Mouse (Mus musculus) hindbrain, embryonic 14.5 days (tissue): ENCODE measurements around the gene Fam193b. TPM values are rescaled to one million over a fixed set of nuclear protein-coding genes. Genes with fewer than 3 reads are reported as not detected.

Experiments used
- ATAC-seq: fragments of 200-750 bp; cut with Nextera tagmentation; 2 replicates; pipeline ENCODE4 v1.8.0; 2017; ENCODE audit warnings: moderate number of reproducible peaks, mild to moderate bottlenecking, moderate TSS enrichment, moderate library complexity; ENCODE audit not compliant: low FRiP score
- DNase-seq: peaks from one replicate; pipeline ENCODE4 v3.0.0-alpha.2; 2015; ENCODE audit warnings: low spot score
- H3K27ac ChIP-seq: fragments of 300-500 bp; sonication (generic); 2 replicates; pipeline ENCODE4 v1.5.1; 2014; ENCODE audit warnings: mild to moderate bottlenecking, moderate library complexity
- H3K27me3 ChIP-seq: fragments of 300-500 bp; sonication (generic); 2 replicates; pipeline ENCODE4 v1.6.1; 2014; ENCODE audit warnings: mild to moderate bottlenecking, low read length, mixed read lengths; ENCODE audit not compliant: control insufficient read depth, insufficient read depth
- H3K36me3 ChIP-seq: fragments of 300-500 bp; sonication (generic); replicated peaks from 2 replicates; pipeline ENCODE4 v1.6.1; 2014; ENCODE audit not compliant: control insufficient read depth, insufficient read depth
- H3K4me1 ChIP-seq: fragments of 300-500 bp; sonication (generic); replicated peaks from 2 replicates; pipeline ENCODE4 v1.6.1; 2014; ENCODE audit warnings: antibody characterized with exemption, low read length, mixed read lengths; ENCODE audit not compliant: control insufficient read depth, insufficient read depth
- H3K4me2 ChIP-seq: fragments of 300-500 bp; sonication (generic); replicated peaks from 2 replicates; pipeline ENCODE4 v1.6.1; 2014; ENCODE audit warnings: mild to moderate bottlenecking, moderate library complexity
- H3K4me3 ChIP-seq: fragments of 300-500 bp; sonication (generic); replicated peaks from 2 replicates; pipeline ENCODE4 v1.5.1; 2014; ENCODE audit warnings: mild to moderate bottlenecking, low read length
- H3K9ac ChIP-seq: fragments of 300-500 bp; sonication (generic); 2 replicates; pipeline ENCODE4 v1.6.1; 2014
- H3K9me3 ChIP-seq: fragments of 300-500 bp; sonication (generic); 2 replicates; pipeline ENCODE4 v1.6.1; 2016; ENCODE audit warnings: low read length; ENCODE audit not compliant: control insufficient read depth
- WGBS: fragments of 180-500 bp; shearing (Covaris S2); extraction: QIAGEN DNeasy Blood & Tissue Kit; methylation state at CpG from one replicate; pipeline ENCODE4 v1.1.7; 2014; 5-methylcytosine and 5-hydroxymethylcytosine counted together
- polyA plus RNA-seq: library from polyadenylated mRNA; unstranded; fragments of >200 nt; fragmentation: Nextera tagmentation; extraction: Ambion mirVana; gene quantifications from 2 replicates; pipeline ENCODE4 v1.2.1, GENCODE M21; 2014

Fam193b gene
- polyA plus RNA-seq, 1 experiment from 2014 or later: 47.4 TPM

GRCm38 (mm10) chr13:55563266-55563879, 7.5 kb downstream of the Fam193b start:
- peaks cover 41% of the 10 kb centered on the region for H3K36me3 ChIP-seq
- peaks cover 7% of the 10 kb centered on the region; the same call in 1 of the 2 replicates for H3K4me1 ChIP-seq
- WGBS: 79% methylated on average over 7 of the region's 7 CpGs
- no peak overlapping the region for H3K4me3 ChIP-seq
- no peak overlapping the region for H3K27ac ChIP-seq
- no peak overlapping the region for H3K9ac ChIP-seq
- no peaks in the 10 kb centered on the region for H3K27me3 ChIP-seq
- no peak for ATAC-seq
- H3K4me2 ChIP-seq: no peak overlapping the region
- DNase-seq: no peak
- no peaks in the 10 kb centered on the region for H3K9me3 ChIP-seq

- Histone ChIP-seq H3K27ac (no peak overlapping the region), H3K36me3 (peaks cover 48% of the 10 kb centered on the region), H3K9me3 (no peaks in the 10 kb centered on the region), H3K9ac (no peak overlapping the region), H3K4me1 (no peaks in the 10 kb centered on the region), H3K27me3 (no peaks in the 10 kb centered on the region), H3K4me3 (no peak overlapping the region), H3K4me2 (no peak overlapping the region)
- 93% methylated on average over 6 of the region's 6 CpGs for WGBS
- DNase-seq (no peak), ATAC-seq (no peak)
Measured at GRCm38 (mm10) chr13:55557499-55557898, 13.4 kb downstream of the Fam193b start.

GRCm38 (mm10) chr13:55555921-55556320, 15.0 kb downstream of the Fam193b start:
- H3K4me1 ChIP-seq: no peaks in the 10 kb centered on the region
- no peak overlapping the region for H3K4me3 ChIP-seq
- H3K36me3 ChIP-seq: peaks cover 61% of the 10 kb centered on the region

GRCm38 (mm10) chr13:55549061-55549460, 21.9 kb downstream of the Fam193b start:
- no peak overlapping the region for H3K9ac ChIP-seq
- H3K4me1 ChIP-seq: no peaks in the 10 kb centered on the region
- ATAC-seq: no peak
- H3K9me3 ChIP-seq: no peaks in the 10 kb centered on the region
- DNase-seq: no peak
- H3K27ac ChIP-seq: no peak overlapping the region
- H3K4me3 ChIP-seq: no peak overlapping the region
- peaks cover 100% of the 10 kb centered on the region for H3K36me3 ChIP-seq
- H3K27me3 ChIP-seq: no peaks in the 10 kb centered on the region
- H3K4me2 ChIP-seq: no peak overlapping the region
- WGBS: 90% methylated on average over 15 of the region's 15 CpGs

More at GRCm38 (mm10) chr13:55555921-55556320, 15.0 kb downstream of the Fam193b start:
- Histone ChIP-seq H3K27me3 (no peaks in the 10 kb centered on the region), H3K4me2 (no peak overlapping the region), H3K9ac (no peak overlapping the region), H3K9me3 (no peaks in the 10 kb centered on the region), H3K27ac (no peak overlapping the region)
- no peak for ATAC-seq
- 92% methylated on average over 9 of the region's 9 CpGs for WGBS
- no peak for DNase-seq

GRCm38 (mm10) chr13:55548426-55548825, 22.5 kb downstream of the Fam193b start:
- Histone ChIP-seq H3K4me3 (no peak overlapping the region), H3K27me3 (no peaks in the 10 kb centered on the region), H3K36me3 (peaks cover 100% of the 10 kb centered on the region), H3K9ac (no peak overlapping the region), H3K9me3 (no peaks in the 10 kb centered on the region), H3K4me1 (no peaks in the 10 kb centered on the region), H3K27ac (no peak overlapping the region), H3K4me2 (no peak overlapping the region)
- ATAC-seq (no peak), DNase-seq (no peak)
- 89% methylated on average over 5 of the region's 5 CpGs for WGBS

- Histone ChIP-seq H3K36me3 (peaks cover 100% of the 10 kb centered on the region), H3K27ac (no peak overlapping the region), H3K9me3 (no peaks in the 10 kb centered on the region), H3K4me1 (no peaks in the 10 kb centered on the region), H3K4me2 (no peak overlapping the region), H3K27me3 (no peaks in the 10 kb centered on the region), H3K4me3 (no peak overlapping the region), H3K9ac (no peak overlapping the region)
- no peak for DNase-seq
- no peak for ATAC-seq
- WGBS: 100% methylated on average over 2 of the region's 2 CpGs
Measured at GRCm38 (mm10) chr13:55547916-55548315, 23.0 kb downstream of the Fam193b start.

GRCm38 (mm10) chr13:55544792-55545191, 26.1 kb downstream of the Fam193b start:
- no peak overlapping the region for H3K9ac ChIP-seq
- 93% methylated on average over 6 of the region's 6 CpGs for WGBS

GRCm38 (mm10) chr13:55543447-55543846, 27.5 kb downstream of the Fam193b start:
- DNase-seq (no peak), ATAC-seq (no peak)
- Histone ChIP-seq H3K9ac (no peak overlapping the region), H3K27me3 (no peaks in the 10 kb centered on the region), H3K4me3 (no peak overlapping the region), H3K9me3 (no peaks in the 10 kb centered on the region), H3K36me3 (peaks cover 100% of the 10 kb centered on the region), H3K4me1 (no peaks in the 10 kb centered on the region), H3K27ac (no peak overlapping the region), H3K4me2 (no peak overlapping the region)
- WGBS: 94% methylated on average over 8 of the region's 8 CpGs

More at GRCm38 (mm10) chr13:55544792-55545191, 26.1 kb downstream of the Fam193b start:
- no peaks in the 10 kb centered on the region for H3K27me3 ChIP-seq
- no peak overlapping the region for H3K4me2 ChIP-seq
- H3K27ac ChIP-seq: no peak overlapping the region
- DNase-seq: no peak
- no peaks in the 10 kb centered on the region for H3K4me1 ChIP-seq
- H3K4me3 ChIP-seq: no peak overlapping the region
- peaks cover 100% of the 10 kb centered on the region for H3K36me3 ChIP-seq
- H3K9me3 ChIP-seq: no peaks in the 10 kb centered on the region
- no peak for ATAC-seq

DNA sequence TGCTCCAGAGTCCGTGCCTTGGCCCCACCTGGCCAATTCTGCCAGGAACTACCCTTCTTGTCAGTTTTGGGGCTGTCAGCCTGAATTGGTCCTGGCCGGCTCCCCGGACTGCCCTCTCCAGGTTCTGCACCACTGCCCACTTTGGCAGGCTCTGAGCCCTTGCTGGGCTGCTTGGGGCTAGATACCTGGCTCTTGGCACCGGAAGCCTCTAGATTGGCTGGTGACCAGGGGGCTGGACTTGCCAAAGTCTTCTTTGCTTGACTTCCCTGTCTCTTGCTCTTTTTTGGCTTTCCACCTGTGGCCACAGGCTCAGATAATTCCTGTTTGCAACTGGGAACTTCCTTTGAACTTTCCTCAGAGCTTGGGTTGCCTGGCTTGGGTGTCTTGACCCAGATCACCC, 28.0 kb downstream of the Fam193b start:
- H3K9ac ChIP-seq: no peak overlapping the region
- no peak overlapping the region for H3K4me2 ChIP-seq
- H3K27ac ChIP-seq: no peak overlapping the region
- H3K27me3 ChIP-seq: no peaks in the 10 kb centered on the region
- H3K36me3 ChIP-seq: peaks cover 100% of the 10 kb centered on the region
- no peak overlapping the region for H3K4me3 ChIP-seq
- H3K4me1 ChIP-seq: no peaks in the 10 kb centered on the region
- no peaks in the 10 kb centered on the region for H3K9me3 ChIP-seq
- DNase-seq (no peak), ATAC-seq (no peak)
- 98% methylated on average over 4 of the region's 4 CpGs for WGBS

DNA sequence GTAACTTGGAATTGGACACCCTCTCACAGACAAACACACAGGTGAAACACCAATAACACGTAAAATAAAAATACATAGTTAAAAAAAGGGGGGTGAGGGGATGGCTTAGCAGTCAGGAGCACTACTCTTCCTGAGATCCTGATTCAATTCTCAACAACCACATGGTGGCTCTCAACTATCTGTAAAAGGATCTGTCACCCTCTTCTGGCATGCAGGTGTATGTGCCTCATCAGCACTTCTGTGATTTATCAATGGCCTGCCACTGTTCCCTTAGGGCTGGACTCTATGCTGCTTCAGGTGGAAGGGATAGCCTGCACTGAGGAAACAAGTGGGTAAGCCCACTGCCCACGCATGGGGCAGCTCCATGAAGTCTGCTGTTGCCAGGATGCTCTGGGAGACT, 30.0 kb downstream of the Fam193b start:
- no peak overlapping the region for H3K4me3 ChIP-seq
- H3K27me3 ChIP-seq: no peaks in the 10 kb centered on the region
- H3K4me2 ChIP-seq: no peak overlapping the region
- H3K27ac ChIP-seq: no peak overlapping the region
- no peaks in the 10 kb centered on the region for H3K9me3 ChIP-seq
- WGBS: 97% methylated on average over 2 of the region's 2 CpGs
- no peak overlapping the region for H3K9ac ChIP-seq
- peaks cover 86% of the 10 kb centered on the region for H3K36me3 ChIP-seq
- ATAC-seq (no peak), DNase-seq (no peak)
- H3K4me1 ChIP-seq: no peaks in the 10 kb centered on the region
